Mouse (Mus musculus) thymus, postnatal 4 days (tissue): ENCODE measurements around the gene Gli2.
A peak's percentile ranks its signal among the peaks of the same experiment; 100 is the strongest.

Experiments
- DNase-seq: peaks from one replicate; pipeline ENCODE4 v3.0.0; 2021

Gli2 gene

DNA sequence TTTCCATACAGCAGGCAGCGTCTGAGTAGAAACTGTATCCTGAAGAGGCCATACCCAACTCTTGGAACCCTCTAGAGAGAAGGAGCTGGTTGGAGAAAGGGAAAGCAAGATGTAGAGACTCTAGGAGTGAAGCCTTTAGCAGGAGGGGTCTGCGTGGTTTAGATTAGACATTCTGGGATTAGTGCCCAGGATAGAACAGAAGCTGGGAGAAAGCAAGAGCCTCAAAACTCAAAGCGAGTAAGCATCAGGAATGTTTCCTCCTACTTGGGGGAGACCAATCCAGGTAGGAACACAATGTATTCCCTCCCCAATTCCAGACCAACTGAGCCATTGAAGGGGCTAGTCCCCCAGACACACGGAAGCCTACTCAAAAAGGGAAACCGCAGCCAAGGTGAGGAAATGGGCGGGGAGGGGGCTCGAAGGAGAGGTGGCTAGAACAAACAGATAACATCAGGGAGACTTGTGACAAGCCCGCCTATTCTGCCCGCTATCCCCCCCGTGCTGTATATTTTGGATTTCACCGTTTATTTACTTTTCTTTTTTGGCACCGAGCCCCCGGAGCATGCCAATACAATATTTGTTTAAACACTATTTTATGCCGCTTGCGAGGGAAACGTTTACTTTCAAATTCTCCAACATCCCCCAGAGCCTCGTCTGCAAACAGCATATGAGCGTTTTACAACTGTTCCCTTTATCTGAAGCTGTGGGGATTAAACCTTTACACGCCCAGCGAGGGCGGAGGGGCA, 2.1 kb downstream of the Gli2 start:
- peak; percentile 24 for DNase-seq

DNA sequence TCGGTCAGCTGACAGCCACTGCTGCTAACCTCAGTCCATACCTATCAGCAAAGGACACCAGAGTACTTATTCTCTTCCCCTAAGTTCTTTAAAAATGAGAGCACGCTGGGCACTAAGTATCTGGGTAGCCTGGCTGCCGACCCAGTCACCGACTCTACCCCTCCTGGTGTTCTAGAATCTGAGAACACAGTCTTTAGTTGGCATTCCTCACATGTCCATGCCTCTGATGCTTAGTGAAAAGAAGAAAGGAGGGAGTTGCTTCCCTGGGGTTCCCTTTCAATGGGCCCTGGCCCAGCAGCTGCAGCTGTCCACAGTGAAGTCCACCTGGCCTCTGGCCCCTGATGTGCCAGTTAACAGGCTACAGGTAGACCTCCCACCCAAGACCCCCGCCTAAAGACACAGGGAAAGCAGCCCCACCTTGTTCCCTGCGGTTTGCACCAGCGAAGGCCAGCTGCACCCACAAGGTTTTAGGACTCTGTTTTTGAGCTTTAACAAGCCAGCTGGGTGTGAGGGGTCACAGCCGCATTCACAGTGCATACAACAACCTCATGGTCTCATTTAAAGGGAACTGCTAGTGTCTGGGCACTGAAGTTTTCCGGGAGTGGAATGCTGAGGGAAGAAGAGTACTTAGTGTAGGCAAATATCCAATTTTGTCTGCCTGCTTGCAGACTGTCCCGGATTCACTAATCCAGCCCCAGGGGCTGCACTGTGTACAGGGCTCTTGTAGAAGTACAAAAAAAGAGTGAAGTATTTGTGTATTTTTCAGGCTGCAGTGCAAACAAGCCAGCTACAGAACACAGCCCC, 3.4 kb downstream of the Gli2 start:
- no peak for DNase-seq

DNA sequence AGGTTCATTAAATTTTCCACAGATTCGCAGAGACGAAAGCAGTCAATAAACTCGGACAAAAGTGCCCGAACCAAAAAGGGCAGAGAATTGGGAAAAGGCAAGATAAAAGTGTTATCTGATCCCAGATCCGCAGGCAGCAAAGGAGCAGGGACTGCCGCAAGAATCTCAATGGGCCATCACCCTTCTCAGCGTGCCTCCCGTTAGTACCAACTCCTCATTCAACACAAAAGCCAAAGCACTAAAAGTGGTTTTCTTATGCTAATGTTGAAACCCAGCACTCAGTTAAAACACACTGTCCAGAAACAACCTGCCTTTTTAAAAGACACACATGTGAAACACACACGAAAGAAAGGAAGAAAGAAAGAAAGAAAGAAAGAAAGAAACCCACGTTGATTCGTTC, 4.4 kb downstream of the Gli2 start:
- no peak for DNase-seq

DNA sequence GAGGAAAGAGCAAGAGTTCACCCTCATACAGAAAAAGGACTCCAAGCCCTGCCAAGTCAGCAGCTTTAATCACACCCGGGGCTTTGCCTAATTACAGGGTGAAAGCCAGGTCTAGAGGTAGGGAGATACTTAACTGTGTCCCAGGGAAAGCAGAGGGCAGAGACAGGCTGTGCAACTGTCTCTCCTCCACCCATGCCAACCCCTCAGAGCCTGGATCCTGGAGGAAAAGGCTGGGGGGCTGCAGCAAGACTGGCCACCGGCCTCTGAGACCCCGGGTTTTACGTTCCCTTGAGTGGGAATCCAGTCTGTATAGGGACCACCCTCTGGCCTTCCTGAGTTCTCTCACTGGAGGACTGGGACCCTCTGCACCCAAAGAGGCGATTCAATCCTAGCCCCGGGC, 4.9 kb downstream of the Gli2 start:
- no peak for DNase-seq

DNA sequence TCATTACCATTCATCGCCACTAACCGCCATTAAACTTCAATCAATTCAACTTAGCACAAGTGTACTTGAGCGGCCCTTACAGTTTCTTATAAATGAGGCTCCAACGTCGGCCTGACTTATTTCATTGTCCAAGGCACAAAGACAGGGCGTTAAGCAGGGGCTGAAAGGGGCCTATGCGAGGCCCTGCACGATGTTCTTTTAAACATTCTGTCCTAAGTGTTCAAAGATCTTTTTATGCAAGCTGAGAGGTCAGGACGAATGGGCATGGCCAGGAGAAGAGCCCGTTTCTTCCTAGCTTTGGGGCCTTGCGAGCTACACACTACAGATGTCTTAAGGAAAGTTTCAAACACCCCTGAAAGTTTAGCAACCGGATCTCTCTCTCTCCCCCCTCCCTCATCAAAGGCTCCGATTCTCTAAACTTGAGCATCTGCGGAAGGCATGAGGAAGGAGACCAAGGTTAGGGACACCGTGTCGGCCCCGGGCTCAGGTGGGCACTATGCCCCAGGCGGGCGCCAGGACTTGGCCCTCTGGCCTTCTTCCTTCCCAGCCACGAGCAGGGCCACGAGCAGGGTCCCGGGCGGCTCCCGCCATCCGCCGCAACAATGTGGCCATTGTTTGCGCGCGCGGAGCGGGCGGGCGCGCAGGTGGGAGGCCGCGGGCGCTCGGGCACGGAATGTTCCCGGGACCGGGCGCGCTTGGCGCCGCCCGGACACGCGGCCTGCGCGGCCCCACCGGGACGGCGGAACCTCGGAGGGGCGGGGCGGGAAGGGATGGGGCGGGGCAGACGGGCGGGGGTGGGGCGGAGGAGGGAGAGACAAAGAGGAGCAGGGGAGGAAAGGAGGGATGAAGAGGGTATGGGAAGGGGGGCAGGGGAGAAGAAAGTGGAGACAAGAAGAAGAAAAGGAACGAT, 5.7 kb downstream of the Gli2 start:
- DNase-seq, result peak; percentile 28

DNA sequence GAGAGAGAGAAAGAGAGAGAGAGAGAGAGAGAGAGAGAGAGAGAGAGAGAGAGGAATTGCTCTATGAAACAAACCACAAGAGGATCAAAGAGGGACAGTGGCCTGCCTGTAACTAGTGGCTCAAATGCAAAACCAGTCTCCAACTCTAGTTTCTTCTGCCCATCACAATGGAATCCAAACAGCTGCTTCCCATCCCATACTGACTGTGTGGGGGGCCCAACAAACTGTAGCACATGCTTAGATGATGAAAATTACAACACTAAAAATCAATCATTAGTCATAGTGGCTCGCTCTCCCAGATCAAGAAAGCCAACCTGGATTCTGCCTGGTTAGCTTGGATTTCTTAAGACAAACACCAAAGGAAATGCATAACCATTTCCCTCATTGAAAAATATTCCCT, 15.0 kb downstream of the Gli2 start:
- DNase-seq, result no peak

DNA sequence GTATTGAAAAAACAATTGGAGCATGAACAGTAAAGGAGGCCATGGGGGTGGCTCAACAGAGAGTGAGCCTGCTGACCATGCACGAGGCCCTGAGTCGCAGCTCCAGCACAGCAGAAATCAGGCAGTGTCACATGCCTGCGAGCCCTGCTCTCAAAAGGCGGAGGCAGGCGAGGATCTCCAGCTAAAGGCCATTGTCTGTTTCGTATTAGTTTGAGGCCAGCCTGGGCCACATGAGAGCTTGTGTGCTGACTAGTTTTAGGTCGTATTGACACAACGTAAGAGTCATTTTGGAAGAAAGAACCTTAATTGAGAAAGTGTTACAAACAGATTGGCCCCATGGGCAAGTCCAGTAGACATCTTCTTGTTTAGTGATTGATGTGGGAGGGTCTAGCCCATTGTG, 17.5 kb downstream of the Gli2 start:
- DNase-seq, result no peak

DNA sequence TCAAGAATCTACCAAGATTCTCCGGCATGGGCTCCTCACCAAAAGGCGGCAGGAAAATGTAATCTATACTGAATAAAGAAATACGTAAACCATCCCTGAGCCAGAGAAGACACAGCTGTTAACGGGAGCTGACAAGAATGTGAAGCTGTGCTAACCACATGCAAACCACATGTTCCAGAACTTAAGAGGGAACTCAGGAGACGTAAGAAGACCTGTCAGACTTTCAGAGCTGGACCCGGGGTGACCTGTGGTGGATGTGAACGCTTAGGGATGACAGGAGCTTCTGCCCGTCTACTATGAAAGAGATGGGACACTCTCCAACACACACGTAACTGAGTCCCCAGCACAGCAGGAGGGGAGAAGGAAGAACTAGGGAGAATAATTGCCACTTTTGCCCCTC, 18.1 kb downstream of the Gli2 start:
- DNase-seq, result no peak

DNA sequence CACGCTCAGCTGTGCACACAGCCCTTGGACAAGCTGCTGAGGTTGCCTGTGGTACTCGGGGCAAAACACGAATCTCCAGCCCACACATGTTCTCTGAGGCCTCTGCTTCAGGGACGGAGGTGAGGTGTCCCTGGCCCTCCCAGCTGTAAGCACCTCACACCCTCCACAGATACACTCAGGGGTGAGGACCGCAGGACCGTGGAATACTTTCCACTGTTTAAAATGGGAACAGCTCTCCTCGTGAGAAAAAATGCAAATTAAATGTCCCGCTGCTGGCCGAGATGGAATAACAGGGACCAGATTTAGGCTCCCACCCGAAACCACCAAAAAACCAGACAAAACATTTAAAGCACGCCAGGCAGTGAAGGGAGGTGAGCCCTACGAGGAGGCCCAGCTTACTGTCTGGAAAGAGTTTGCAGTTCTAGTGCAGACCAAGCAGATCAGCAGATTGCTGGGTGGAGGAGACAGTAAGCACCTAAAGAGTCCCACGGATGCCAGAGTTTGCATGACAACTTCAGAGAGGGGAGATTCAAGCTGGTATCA, 19.2 kb downstream of the Gli2 start:
- no peak for DNase-seq

DNA sequence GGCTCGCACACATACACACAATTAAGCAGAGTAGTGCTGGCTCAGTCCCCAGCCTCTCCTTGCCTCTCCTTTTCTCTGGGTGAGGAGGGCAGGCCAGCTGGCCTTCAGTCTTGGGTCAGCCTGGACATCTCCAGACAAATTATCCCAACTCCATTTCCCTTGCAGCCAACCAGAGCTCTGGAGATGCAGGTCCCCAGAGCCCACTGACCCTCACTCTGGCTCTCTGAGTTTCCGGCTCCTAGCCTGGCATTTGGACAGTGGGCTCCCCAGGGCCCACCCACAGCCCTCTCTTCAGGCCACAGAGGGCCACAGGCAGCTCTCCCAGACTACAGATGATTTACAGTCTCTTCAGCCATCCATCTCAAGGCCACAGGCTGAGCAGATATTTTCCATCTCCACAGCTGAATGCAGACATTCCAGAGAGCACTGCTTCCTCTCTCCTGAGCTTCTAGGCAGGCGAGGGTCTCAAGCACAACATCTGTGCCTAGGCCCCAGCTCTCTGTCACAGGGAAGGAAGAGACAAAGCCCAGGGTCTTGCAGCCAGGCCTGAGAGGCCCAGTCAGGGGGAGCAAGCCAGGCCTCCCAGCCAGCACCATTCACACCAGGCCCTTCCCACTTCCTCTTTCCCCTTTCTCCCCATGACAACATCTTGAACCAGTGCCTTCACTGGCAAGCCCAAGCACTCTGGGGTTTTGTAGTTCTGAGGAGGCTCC, 19.8 kb downstream of the Gli2 start:
- no peak for DNase-seq

DNA sequence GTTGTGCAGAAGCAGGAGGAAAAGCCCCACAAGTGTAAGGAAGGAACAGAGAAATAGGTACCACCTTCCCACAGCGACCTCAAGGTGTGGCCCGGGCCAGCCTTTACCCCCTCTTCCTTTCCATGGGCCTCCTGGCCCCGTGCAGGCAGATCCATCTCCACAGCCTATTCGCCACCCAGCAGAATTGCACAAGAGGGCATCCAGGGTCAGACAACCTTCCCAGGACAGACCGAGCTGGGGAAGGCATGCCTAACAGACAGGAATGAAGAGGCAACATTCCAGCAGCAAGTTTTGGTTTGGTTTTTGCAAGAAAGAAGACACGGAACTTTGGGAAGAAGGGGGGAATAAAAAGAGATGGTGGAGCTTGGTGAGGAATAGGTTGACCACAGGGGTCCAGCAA, 22.2 kb downstream of the Gli2 start:
- DNase-seq, result no peak

DNA sequence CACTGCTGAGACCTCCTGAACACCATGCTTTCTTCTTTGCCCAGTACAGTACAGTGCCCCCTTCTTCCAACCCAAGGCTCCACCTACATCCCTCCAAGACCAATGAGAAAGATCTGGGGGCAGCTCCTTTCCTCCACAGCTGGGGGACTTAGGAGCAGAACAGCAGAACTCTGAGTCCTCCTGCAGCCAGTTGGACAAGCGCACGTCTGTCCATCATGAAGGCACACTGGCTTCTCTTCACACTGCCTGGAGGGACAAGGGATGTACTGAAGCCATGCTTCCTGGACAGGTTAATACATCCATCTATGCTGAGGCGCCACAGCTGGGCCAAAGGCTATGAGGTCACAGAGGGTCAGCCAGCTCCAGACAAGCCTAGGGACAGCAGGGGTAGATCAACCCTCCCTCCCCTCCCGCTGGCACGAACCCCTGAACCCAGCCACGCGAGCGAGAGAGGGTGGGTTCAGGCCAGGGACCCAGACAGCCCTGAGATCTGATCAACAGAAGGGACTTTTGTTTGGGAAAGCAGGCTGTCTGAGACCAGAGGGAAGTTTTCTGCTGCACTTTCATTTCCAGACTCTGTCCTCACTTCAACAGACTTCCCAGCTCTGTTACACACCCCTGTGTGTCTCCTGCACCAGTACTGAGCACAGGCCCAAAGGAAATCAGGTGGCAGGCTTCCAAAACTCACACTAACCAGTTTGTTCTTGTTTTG, 27.6 kb downstream of the Gli2 start:
- no peak for DNase-seq

DNA sequence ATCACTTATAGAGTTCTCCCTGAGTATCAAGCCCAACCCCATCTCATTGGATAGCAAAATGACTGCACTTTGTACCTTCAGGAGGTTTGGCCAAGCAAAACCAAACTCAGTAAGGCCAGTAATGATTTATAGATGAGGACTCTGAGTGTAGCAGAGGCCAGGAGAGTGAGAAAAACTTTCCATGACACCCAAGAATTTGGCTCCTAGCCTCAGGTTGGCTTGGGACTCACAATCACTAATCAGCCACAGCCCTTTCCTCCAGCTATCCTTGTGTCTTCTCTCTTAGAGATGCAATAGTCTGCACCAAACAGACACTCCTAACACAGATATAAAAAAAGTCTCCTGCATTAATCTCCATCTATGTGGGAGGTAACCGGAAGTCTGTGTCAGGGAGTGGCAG, 31.1 kb downstream of the Gli2 start:
- DNase-seq, result no peak

DNA sequence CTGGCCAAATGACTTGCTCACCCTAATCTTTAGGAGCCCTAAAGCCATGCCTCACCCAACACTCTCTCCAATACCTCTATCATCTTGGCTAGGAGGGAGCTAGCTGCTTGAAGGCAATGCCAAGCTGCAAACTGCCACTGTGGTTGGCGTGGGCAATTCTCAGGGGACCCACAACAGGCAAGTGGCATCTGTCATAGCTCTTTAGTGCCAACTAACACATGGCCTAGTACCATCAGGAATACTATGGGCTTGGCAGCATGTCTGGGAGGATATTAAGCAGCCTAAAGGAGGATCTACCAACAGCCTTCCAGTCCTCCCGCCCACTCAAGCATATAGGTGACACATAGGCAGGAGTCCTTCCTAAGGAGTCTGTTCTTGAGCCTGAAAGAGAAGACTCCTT, 33.3 kb downstream of the Gli2 start:
- DNase-seq, result no peak

DNA sequence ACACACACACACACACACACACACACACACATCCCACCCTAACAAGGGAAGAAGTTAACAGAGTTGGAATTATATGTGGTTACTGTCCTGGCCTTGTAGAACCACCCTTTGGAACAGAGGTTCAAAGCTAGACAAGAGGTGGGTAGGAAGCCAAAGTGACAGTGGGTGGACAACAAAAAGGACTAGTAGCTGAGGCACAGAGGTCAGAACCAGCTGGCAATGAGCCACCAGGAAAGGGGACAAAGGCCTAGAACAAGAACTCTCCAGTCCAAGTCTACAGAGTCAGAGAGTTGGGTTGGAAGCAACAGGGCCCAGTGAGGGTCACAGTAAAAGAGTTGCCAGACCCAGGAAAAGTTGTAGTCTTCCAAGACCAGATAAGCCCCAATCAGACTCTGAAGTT, 34.4 kb downstream of the Gli2 start:
- no peak for DNase-seq

DNA sequence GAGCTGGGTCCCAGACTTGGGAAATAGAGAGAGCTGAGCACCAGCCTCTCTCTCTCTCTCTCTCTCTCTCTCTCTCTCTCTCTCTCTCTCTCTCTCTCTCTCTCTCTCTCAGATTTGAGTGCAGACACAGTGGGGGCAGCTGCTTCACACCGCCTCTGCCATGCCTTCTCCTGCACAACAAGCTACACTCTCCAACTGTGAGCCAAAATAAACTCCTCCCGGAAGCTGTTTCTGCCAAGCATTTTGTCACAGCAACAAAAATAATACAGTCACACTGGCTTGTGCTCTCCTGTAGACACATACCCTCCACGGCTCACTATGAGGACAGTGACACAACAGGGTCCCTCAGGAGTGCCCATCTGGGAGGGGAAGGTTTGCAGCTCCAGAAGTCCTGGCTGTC, 36.6 kb downstream of the Gli2 start:
- no peak for DNase-seq

DNA sequence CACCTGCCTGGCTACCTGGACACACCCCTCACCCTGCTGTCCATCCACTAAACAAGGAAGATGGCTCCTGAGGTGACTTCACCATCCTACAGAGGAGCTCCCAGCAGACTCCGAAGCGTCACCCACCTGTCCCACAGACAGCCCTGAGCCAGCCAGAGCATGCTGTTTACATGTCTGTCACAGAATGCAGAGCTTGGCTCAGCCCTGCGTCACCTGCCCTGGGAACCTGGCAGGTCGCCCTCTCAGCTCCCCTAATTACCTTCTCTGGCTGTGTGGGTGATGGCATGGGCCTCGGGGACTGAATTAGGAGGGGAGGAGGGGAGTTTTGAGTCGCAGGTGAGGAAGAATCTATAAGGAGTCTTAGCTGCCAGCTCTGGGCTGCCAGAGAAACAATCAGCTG, 38.3 kb downstream of the Gli2 start:
- no peak for DNase-seq

DNA sequence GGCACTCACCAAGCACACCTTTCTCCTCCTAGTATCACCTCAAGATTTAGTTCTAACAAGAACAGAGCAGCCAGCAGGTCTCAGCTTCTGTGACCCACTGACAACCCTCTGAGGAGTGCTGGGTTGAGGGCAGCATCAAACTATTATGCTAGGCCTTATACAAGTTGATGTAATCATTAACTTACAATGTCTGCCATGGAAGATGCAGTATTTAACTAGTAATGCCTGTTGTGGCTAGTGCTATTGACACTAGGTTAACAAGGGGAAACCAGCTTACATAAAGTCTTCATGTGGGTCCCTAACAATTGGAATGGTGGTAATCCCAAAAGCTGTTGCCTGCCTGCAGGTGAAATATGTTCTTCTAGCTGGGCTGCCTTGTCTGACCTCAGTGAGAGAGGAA, 44.5 kb downstream of the Gli2 start:
- DNase-seq, result no peak

DNA sequence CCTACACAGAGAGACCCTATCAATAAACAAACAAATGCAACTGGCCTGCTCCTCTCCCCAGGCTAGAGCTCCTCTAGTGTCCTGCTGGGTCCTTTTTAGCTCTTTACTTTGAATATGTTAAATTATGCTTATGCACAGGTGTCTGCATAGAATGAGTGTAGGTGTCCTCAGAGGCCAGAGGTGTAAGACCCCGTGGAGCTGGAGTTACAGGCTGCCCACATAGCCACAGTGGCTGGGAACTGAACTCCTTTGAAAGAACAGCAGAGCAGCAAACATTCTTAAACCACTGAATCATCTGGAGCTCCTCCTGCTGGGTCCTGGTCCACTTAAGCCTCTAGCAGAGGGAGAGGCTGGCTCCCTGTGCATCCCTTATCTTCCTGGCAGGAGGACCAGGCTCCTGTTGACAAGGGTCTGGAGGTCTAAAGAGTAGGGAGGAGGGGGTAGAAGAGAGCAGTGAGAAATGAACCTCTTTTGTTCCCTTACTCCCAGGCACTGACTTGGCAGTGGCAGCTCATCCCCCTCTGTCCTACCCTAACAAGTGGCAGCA, 49.5 kb downstream of the Gli2 start:
- no peak for DNase-seq

DNA sequence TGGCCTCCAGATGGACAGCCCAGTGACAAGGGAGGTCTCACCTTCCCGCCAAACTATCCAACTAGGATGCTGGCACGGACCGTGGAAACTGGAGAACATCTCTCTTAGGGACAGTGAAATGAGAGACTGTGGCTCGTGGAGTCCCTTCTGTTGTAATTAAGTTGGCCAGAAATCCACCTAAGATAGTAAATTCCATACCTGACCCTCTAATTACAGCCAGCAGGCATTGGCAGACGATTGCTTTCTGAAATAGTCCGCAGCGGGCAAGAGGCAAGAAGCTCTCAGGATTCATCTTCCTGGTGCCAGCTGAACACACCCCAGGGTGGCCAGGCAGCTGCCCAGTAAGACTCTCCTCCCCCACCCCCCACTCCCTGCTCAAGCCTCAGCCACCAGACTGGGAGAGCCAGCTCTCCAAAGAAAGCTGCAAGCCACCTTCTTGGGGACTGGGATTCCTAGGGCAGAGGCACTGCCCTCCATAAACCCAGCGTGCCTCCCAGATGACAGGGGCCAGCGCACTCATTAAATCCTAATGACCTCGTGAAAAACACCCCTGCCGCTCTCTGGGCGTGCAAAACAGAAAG, 51.9 kb downstream of the Gli2 start:
- no peak for DNase-seq

DNA sequence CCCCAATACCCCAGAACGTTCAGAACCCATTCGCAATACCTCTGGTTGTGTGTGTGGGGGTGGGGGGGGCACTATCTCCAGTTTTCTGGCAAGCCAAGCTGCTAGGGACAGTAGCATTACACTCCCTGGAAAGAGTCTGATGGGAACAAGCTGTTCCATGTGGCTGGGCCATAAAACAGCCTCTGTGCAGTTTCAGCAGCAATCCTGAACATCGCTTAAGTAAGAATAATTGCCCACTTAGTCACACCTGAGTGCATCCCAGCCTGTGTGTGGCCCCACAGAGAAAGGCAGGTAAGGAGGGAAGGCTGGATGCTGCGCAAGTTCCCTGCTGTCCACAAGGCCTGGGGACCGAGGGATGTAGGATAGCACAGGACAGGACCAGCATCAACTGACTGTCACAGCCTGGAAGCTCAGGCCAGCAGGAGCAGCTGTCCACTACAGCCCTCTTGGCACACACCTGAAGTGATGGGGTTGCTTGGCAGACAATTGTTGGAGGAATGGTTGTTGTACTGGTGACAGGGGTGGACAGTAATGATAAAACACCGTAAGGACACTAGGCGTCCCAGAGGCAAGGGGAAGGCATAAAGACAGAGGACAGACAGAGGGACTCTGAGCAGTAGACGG, 58.8 kb downstream of the Gli2 start:
- DNase-seq, result no peak
